Mouse (Mus musculus): ENCODE results near the gene Gpr68. TPM values are rescaled to one million over a fixed set of nuclear protein-coding genes. Genes with fewer than 3 reads are reported as not detected.

Gpr68 gene
- polyA plus RNA-seq, 1 experiment: 6.0 TPM

DNA sequence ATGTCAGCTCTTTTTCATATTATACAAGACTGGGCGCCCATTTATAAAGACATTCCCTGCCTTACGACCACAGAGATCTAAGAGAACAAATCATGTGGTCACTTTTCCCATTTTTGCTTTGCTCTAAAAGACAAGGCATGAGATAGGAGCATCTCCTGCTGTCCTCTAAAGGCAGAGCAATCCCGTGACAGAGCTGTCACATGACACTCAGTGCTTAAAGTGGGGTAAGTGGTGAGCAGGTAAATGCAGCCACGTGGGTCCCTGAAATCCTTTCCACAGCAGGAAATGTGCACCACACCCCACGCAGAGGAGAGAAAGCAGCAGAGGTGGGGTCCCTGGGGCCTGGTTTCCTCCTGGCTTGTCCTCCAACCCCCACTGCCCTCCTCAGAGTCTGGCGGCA, 40.0 kb upstream of the Gpr68 start:
- no peak overlapping the region for H3K4me3 ChIP-seq (ENCODE audit: low read depth, low read length)
- WGBS: 88% methylated on average over 6 of the region's 6 CpGs
- no peak overlapping the region for H3K27ac ChIP-seq (ENCODE audit: insufficient read depth, low read depth, low read length)
- no peaks in the 10 kb centered on the region for H3K27me3 ChIP-seq (ENCODE audit: control insufficient read depth, insufficient read depth, low read length)
- peaks cover 78% of the 10 kb centered on the region for H3K36me3 ChIP-seq (ENCODE audit: control insufficient read depth, insufficient read depth, low read length)
- TF ChIP-seq POLR2A (IDR thresholded peaks at IDR 0.05; ENCODE audit: low read depth, low read length): no peak
- no peak for TF ChIP-seq CTCF (IDR thresholded peaks at IDR 0.05; ENCODE audit: extremely low read depth, insufficient read length, insufficient replicate concordance, low read depth, low read length)
- no peaks in the 10 kb centered on the region for H3K4me1 ChIP-seq (ENCODE audit: control insufficient read depth, insufficient read depth, insufficient read length, low read length)

DNA sequence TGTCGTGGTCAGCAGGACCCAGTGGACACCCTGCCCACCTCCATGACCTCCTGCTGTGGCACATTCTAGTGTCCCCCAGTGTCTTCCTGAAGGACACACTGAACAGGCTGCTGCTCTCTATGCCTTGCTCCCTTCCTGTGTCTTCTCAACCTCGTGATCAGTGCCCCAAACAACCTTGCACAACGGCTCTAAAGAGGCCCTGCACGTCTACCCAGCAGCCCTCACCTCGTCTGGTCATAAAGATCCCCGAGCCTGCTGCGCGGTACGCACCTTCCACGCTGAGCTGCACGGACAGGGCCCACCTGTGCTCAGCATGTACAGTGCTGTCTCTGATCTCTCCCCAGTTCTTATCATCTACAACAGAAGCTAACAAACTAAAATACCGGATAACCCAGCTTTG, 38.0 kb upstream of the Gpr68 start:
- no peak for TF ChIP-seq CTCF (IDR thresholded peaks at IDR 0.05; ENCODE audit: extremely low read depth, insufficient read length, insufficient replicate concordance, low read depth, low read length)
- no peak for TF ChIP-seq POLR2A (IDR thresholded peaks at IDR 0.05; ENCODE audit: low read depth, low read length)
- no peak overlapping the region for H3K27ac ChIP-seq (ENCODE audit: insufficient read depth, low read depth, low read length)
- 73% methylated on average over 12 of the region's 12 CpGs for WGBS
- H3K4me3 ChIP-seq (ENCODE audit: low read depth, low read length): no peak overlapping the region
- H3K4me1 ChIP-seq (ENCODE audit: control insufficient read depth, insufficient read depth, insufficient read length, low read length): no peaks in the 10 kb centered on the region
- H3K36me3 ChIP-seq (ENCODE audit: control insufficient read depth, insufficient read depth, low read length): peaks cover 77% of the 10 kb centered on the region
- no peaks in the 10 kb centered on the region for H3K27me3 ChIP-seq (ENCODE audit: control insufficient read depth, insufficient read depth, low read length)

GRCm38 (mm10) chr12:100945501-100945900, 37.5 kb upstream of the Gpr68 start:
- no peak for TF ChIP-seq CTCF (IDR thresholded peaks at IDR 0.05; ENCODE audit: extremely low read depth, insufficient read length, insufficient replicate concordance, low read depth, low read length)
- TF ChIP-seq POLR2A (IDR thresholded peaks at IDR 0.05; ENCODE audit: low read depth, low read length): no peak
- Histone ChIP-seq H3K27ac (ENCODE audit: insufficient read depth, low read depth, low read length) (no peak overlapping the region), H3K36me3 (ENCODE audit: control insufficient read depth, insufficient read depth, low read length) (peaks cover 80% of the 10 kb centered on the region), H3K4me1 (ENCODE audit: control insufficient read depth, insufficient read depth, insufficient read length, low read length) (no peaks in the 10 kb centered on the region), H3K27me3 (ENCODE audit: control insufficient read depth, insufficient read depth, low read length) (no peaks in the 10 kb centered on the region), H3K4me3 (ENCODE audit: low read depth, low read length) (no peak overlapping the region)
- 74% methylated on average over 12 of the region's 12 CpGs for WGBS

DNA sequence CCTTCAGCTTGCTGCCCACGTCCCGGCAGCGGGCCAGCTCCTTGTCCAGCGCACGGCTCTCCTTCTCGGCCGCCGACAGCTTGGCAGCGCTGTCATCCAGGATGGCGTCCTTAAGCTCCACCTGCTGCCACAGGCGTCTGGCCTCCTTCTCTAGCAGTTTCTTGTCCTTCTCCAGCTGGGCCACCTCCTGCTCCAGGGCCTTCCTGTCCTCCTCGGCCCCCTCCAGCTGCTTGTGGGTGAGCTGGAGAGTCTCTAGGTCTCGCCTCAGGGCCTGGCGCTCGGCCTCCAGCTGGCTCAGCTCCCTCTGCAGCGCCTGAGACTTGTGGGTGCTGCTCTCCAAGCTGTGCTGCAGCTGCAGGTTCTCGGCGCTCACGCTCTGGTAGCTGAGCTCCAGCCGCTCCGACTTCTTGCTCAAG, 36.9 kb upstream of the Gpr68 start:
- Histone ChIP-seq H3K27ac (ENCODE audit: insufficient read depth, low read depth, low read length) (no peak overlapping the region), H3K4me3 (ENCODE audit: low read depth, low read length) (no peak overlapping the region), H3K36me3 (ENCODE audit: control insufficient read depth, insufficient read depth, low read length) (peaks cover 81% of the 10 kb centered on the region), H3K4me1 (ENCODE audit: control insufficient read depth, insufficient read depth, insufficient read length, low read length) (no peaks in the 10 kb centered on the region), H3K27me3 (ENCODE audit: control insufficient read depth, insufficient read depth, low read length) (no peaks in the 10 kb centered on the region)
- TF ChIP-seq CTCF (IDR thresholded peaks at IDR 0.05; ENCODE audit: extremely low read depth, insufficient read length, insufficient replicate concordance, low read depth, low read length) (no peak), POLR2A (IDR thresholded peaks at IDR 0.05; ENCODE audit: low read depth, low read length) (no peak)
- WGBS: 88% methylated on average over 21 of the region's 21 CpGs

GRCm38 (mm10) chr12:100943146-100943545, 35.1 kb upstream of the Gpr68 start:
- Histone ChIP-seq H3K27ac (ENCODE audit: insufficient read depth, low read depth, low read length) (no peak overlapping the region), H3K36me3 (ENCODE audit: control insufficient read depth, insufficient read depth, low read length) (peaks cover 82% of the 10 kb centered on the region), H3K4me1 (ENCODE audit: control insufficient read depth, insufficient read depth, insufficient read length, low read length) (no peaks in the 10 kb centered on the region), H3K4me3 (ENCODE audit: low read depth, low read length) (no peak overlapping the region), H3K27me3 (ENCODE audit: control insufficient read depth, insufficient read depth, low read length) (no peaks in the 10 kb centered on the region)
- TF ChIP-seq CTCF (IDR thresholded peaks at IDR 0.05; ENCODE audit: extremely low read depth, insufficient read length, insufficient replicate concordance, low read depth, low read length): no peak
- 85% methylated on average over 4 of the region's 4 CpGs for WGBS

DNA sequence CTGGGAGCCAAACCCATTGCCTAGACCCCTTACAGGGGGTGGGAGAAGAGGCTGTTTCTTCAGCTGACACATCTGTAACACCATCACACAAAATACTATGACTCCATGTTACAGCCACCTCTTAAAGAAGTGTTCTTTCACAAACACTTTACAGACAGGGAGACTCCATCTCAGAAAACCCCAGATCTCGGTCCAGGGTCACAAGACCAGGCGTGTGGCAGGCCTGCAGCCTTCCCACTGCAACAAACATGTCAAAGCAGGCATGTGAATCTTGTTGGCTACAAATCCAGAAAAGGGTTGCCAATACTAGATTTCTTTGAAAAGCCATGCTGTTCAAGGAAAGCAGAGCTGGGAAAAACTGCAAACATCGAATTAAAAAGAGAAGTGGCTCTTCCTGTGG, 33.4 kb upstream of the Gpr68 start:
- whole genome bisulfite sequencing: 82% methylated on average over 3 of the region's 3 CpGs
- Histone ChIP-seq H3K4me1 (ENCODE audit: control insufficient read depth, insufficient read depth, insufficient read length, low read length) (no peaks in the 10 kb centered on the region; the same call in 1 of the 2 replicates), H3K27ac (ENCODE audit: insufficient read depth, low read depth, low read length) (no peak overlapping the region), H3K4me3 (ENCODE audit: low read depth, low read length) (no peak overlapping the region), H3K27me3 (ENCODE audit: control insufficient read depth, insufficient read depth, low read length) (no peaks in the 10 kb centered on the region), H3K36me3 (ENCODE audit: control insufficient read depth, insufficient read depth, low read length) (peaks cover 73% of the 10 kb centered on the region)
- TF ChIP-seq POLR2A (IDR thresholded peaks at IDR 0.05; ENCODE audit: low read depth, low read length) (no peak), CTCF (IDR thresholded peaks at IDR 0.05; ENCODE audit: extremely low read depth, insufficient read length, insufficient replicate concordance, low read depth, low read length) (no peak)

- WGBS: 78% methylated on average over 21 of the region's 21 CpGs
- Histone ChIP-seq H3K27ac (ENCODE audit: insufficient read depth, low read depth, low read length) (no peak overlapping the region), H3K4me3 (ENCODE audit: low read depth, low read length) (no peak overlapping the region), H3K36me3 (ENCODE audit: control insufficient read depth, insufficient read depth, low read length) (peaks cover 63% of the 10 kb centered on the region), H3K27me3 (ENCODE audit: control insufficient read depth, insufficient read depth, low read length) (no peaks in the 10 kb centered on the region), H3K4me1 (ENCODE audit: control insufficient read depth, insufficient read depth, insufficient read length, low read length) (no peaks in the 10 kb centered on the region; the same call in none of the 2 replicates)
- TF ChIP-seq POLR2A (IDR thresholded peaks at IDR 0.05; ENCODE audit: low read depth, low read length) (no peak), CTCF (IDR thresholded peaks at IDR 0.05; ENCODE audit: extremely low read depth, insufficient read length, insufficient replicate concordance, low read depth, low read length) (no peak)
These were observed 29.7 kb upstream of the Gpr68 start for GRCm38 (mm10) chr12:100937441-100938360.
